Mouse (Mus musculus): ENCODE measurements at regions not wholly inside any gene's neighbourhood (a gene's known extent, or its start where the extent isn't known, plus 50 kb on each side); places are given as distances from the start of the nearest gene placed in this dataset.
"Not testable (repeated sequence)": the region's sequence is repeated elsewhere in the genome, so short reads cannot be mapped to it uniquely, and the experiment has no call there.

DNA sequence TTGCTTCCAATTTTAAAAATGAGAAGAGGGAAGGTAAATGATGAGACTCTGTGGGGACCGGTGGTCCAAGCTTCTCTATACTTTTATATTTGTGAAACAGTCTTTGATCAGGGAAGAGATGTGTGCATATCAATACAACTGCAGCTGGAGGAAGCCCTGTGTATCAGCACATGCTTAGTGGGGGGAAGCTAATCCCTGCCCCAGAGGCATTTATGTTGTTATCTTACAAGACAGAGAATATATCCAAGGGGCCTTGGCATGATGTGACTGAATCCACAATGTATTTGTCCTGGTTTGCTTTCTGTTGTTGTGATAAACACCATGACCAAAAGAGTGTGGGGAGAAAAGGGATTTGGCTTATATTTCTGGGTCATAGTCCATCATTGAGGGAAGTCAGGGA is 105.2 kb upstream of the C9orf72 start:
- Histone ChIP-seq H3K4me3 (replicated peaks) (no peak overlapping the region), H3K4me2 (no peak overlapping the region), H3K4me1 (no peaks in the 10 kb centered on the region), H3K27me3 (no peaks in the 10 kb centered on the region), H3K9ac (no peak overlapping the region), H3K36me3 (no peaks in the 10 kb centered on the region), H3K27ac (no peak overlapping the region), H3K9me3 (replicated peaks) (no peaks in the 10 kb centered on the region)
- WGBS = 90% methylated on average over 1 of the region's 1 CpGs
- ATAC-seq (replicated peaks; ENCODE audit: low FRiP score) = no peak

DNA sequence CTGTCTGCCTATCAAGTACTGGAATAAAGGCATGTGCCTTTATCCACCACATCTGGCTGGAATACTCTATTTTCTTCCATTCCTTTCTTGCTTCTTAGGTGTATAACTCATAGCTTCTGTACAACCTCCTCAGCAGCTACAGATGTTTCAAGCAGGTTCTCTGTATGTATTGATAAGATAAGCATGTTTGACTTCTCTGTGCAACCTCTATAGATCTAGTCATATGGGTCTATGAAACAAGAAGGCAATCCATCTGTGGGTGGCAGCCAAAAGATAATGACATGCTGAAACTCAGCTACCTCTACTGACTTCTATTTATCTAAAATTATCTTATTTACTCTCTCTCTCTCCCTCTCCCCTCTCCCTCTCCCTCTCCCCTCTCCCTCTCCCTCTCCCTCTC is 99.3 kb upstream of the C9orf72 start:
- no peak for ATAC-seq (replicated peaks; ENCODE audit: low FRiP score)
- no peak overlapping the region for H3K27ac ChIP-seq
- H3K27me3 ChIP-seq = no peaks in the 10 kb centered on the region
- H3K4me2 ChIP-seq = no peak overlapping the region
- no peak overlapping the region for H3K4me3 ChIP-seq (replicated peaks)
- no peaks in the 10 kb centered on the region for H3K4me1 ChIP-seq
- H3K9ac ChIP-seq = no peak overlapping the region
- no peaks in the 10 kb centered on the region for H3K36me3 ChIP-seq
- H3K9me3 ChIP-seq (replicated peaks) = no peaks in the 10 kb centered on the region

DNA sequence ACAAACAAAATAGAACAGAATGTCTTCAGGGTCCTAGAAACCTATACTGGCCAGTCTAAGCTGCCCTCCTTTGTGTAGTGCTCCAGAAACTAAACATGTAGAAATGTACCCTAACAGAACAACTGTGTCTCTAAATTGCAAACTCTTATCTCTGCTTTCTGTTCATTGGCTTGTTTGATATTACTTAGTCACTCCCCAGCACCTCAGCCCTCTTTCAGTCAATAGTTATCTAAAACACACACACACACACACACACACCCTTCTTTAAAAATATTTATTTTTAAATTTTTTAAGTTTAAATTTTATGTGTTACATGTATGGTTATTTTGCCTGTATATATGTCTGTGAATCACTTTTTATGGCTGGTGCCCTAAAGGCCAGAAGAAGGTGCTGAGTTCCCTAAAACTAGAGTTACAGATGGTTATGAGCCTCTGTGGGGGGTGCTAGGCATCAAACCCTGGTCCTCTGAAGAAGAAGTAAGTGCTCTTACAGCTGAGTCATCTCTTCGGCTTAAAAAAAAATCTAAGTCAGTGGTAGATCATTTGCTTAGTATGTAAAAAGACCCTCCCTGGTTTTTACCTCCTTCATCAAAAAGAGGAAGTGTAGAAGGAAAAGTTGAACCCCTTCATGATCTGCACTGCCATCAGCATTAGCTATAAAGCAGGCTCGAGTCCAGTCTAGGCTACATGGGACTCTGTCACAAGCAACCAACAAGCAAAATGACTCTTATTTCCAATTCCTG is 96.6 kb upstream of the C9orf72 start:
- Histone ChIP-seq H3K36me3 (no peaks in the 10 kb centered on the region), H3K27ac (no peak overlapping the region), H3K9ac (no peak overlapping the region), H3K4me1 (no peaks in the 10 kb centered on the region), H3K27me3 (no peaks in the 10 kb centered on the region), H3K9me3 (replicated peaks) (no peaks in the 10 kb centered on the region), H3K4me3 (replicated peaks) (no peak overlapping the region), H3K4me2 (no peak overlapping the region)
- no peak for ATAC-seq (replicated peaks; ENCODE audit: low FRiP score)
- 92% methylated on average over 2 of the region's 2 CpGs for WGBS

DNA sequence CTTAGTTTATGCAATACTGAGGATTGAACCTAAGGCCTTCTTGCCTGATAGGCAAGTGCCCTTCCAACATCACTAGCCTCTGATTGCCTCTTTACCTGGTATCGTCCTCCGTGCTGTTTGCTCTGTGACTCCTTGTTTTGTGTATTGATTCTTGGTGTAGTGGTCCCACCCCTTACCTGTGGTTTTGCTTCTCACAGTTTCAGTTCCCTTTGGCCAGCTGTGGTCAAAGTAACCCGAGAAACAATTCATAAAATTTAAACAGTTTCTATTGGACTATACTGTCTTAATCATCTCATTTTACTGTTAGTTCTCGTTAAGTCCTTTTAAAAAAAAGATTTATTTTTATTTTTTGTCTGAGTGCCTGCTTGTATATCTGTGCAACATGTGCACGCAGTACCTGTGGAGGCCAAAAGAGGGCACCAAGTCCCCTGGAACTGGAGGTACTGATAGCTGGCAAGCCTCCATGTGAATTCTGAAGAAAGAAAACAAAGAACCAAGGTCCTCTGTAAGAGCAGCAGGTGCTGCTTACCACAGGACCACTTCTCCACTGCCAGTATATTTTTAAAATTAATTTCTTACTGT is 84.5 kb upstream of the C9orf72 start:
- no peaks in the 10 kb centered on the region for H3K9me3 ChIP-seq (replicated peaks)
- no peak overlapping the region for H3K27ac ChIP-seq
- H3K4me3 ChIP-seq (replicated peaks) = no peak overlapping the region
- no peaks in the 10 kb centered on the region for H3K4me1 ChIP-seq
- no peak overlapping the region for H3K4me2 ChIP-seq
- no peak for ATAC-seq (replicated peaks; ENCODE audit: low FRiP score)
- H3K27me3 ChIP-seq = no peaks in the 10 kb centered on the region
- 77% methylated on average over 5 of the region's 5 CpGs for WGBS
- H3K9ac ChIP-seq = no peak overlapping the region
- no peaks in the 10 kb centered on the region for H3K36me3 ChIP-seq

DNA sequence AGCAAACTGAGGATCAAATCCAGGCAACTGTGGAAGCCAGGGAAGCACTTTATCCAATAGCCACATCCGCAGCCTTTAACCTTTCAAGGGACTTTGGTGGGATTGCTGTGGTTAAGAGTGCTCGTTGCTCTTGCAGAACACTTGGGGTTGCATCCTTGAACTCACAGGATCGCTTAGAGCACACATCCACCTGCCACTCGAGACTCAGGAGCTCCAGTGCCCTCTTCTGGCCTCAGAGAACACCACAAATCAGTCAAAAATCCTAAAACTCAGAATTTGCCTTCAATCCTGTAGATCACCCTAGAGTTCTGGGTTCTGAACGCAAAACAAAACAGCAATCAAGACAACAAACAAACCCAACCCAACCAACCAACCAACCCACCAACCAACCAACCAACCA is 82.2 kb upstream of the C9orf72 start:
- H3K4me3 ChIP-seq (replicated peaks) = no peak overlapping the region
- no peak overlapping the region for H3K4me2 ChIP-seq
- H3K4me1 ChIP-seq = no peaks in the 10 kb centered on the region
- no peaks in the 10 kb centered on the region for H3K27me3 ChIP-seq
- H3K9me3 ChIP-seq (replicated peaks) = no peaks in the 10 kb centered on the region
- ATAC-seq (replicated peaks; ENCODE audit: low FRiP score) = no peak
- H3K27ac ChIP-seq = no peak overlapping the region
- H3K36me3 ChIP-seq = no peaks in the 10 kb centered on the region
- WGBS = 69% methylated on average over 5 of the region's 5 CpGs
- H3K9ac ChIP-seq = no peak overlapping the region

DNA sequence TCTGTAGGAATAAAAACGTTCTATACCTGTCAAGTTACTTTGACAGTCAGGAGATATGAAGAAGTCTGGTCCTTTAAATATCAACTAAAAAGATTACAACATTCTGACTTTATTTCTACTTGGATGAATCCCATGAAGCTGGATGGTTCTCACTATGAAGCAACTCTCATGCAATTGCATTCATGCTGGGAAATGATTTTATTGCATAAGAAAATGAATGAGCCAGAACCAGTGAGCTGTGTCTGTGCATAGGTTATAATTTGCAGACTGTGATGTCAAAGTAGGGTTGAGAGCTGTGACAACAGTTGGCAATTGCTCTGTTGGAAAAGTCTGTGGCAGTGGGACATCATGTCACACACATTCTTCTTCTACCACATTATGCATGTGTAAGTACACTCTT is 79.2 kb upstream of the C9orf72 start:
- no peak overlapping the region for H3K27ac ChIP-seq
- no peak overlapping the region for H3K4me3 ChIP-seq (replicated peaks)
- 83% methylated on average over 1 of the region's 1 CpGs for WGBS
- H3K4me1 ChIP-seq = no peaks in the 10 kb centered on the region
- H3K9ac ChIP-seq = no peak overlapping the region
- H3K27me3 ChIP-seq = no peaks in the 10 kb centered on the region
- no peak overlapping the region for H3K4me2 ChIP-seq
- no peaks in the 10 kb centered on the region for H3K36me3 ChIP-seq
- ATAC-seq (replicated peaks; ENCODE audit: low FRiP score) = no peak
- H3K9me3 ChIP-seq (replicated peaks) = no peaks in the 10 kb centered on the region

DNA sequence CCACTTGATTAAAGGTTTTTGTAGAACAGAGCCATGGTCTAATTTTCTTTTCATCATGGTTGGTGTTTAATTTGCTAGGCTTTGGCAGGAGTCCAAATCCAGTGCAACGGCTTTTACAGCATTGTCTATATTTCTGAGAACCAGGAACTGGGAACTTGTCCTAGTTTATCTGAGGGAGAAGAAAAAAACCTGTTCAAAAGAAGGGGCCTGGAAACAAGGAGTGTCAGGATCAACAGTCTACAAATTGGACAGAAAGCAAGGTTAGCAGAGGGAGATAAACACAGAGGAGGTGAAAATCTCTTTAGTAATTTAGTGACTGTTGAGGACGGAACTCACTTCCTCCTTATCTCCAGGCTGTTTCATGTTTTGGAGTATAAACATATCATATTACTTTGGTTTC is 74.9 kb upstream of the C9orf72 start:
- Histone ChIP-seq H3K36me3 (no peaks in the 10 kb centered on the region), H3K4me2 (no peak overlapping the region), H3K27ac (no peak overlapping the region), H3K4me1 (no peaks in the 10 kb centered on the region), H3K4me3 (replicated peaks) (no peak overlapping the region), H3K9me3 (replicated peaks) (no peaks in the 10 kb centered on the region), H3K27me3 (no peaks in the 10 kb centered on the region), H3K9ac (no peak overlapping the region)
- WGBS = 31% methylated on average over 2 of the region's 2 CpGs
- ATAC-seq (replicated peaks; ENCODE audit: low FRiP score) = no peak

DNA sequence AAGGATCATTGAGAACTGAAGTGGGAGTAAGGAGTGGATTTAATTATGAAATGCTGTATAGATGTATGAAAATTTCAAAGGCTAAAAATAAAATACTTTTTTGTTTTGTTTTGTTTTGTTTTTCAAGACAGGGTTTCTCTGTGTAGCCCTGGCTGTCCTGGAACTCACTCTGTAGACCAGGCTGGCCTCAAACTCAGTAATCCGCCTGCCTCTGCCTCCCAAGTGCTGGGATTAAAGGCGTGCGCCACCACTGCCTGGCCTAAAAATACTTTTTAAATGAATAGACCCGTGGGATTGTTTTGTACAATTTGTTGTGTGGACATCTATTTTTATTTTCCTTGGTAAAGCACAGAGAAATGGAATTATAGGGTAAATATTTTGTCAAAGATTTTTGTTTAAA is 74.4 kb upstream of the C9orf72 start:
- not testable (repeated sequence) for H3K27me3 ChIP-seq; ATAC-seq (replicated peaks; ENCODE audit: low FRiP score); H3K4me3 ChIP-seq (replicated peaks); H3K36me3 ChIP-seq; H3K9me3 ChIP-seq (replicated peaks); H3K9ac ChIP-seq; H3K27ac ChIP-seq; H3K4me1 ChIP-seq; H3K4me2 ChIP-seq
- WGBS = 83% methylated on average over 4 of the region's 4 CpGs

DNA sequence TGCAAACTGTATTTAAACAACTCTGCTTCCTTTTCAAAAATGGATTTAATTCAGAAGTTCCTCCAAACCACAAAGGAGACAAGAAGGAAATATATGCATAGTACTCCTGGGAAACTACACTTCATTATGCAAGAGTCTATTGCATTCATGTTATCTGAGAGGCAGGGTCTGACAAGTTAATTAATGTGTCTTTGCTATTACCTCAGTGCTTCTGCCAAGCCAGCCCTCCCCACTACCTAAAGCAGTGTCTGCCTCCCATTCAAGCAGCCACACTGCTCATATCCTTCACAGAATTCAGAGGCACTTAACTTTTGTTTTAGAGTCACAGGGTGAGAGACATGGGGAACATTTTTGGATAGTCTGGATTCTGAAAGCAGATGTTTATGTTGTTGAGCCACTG is 58.6 kb upstream of the C9orf72 start:
- H3K4me1 ChIP-seq = no peaks in the 10 kb centered on the region
- ATAC-seq (replicated peaks; ENCODE audit: low FRiP score) = no peak
- no peaks in the 10 kb centered on the region for H3K27me3 ChIP-seq
- peaks cover 4% of the 10 kb centered on the region; the same call in 1 of the 2 replicates for H3K9me3 ChIP-seq (replicated peaks)
- H3K27ac ChIP-seq = no peak overlapping the region
- no peak overlapping the region for H3K9ac ChIP-seq
- no peak overlapping the region for H3K4me2 ChIP-seq
- no peaks in the 10 kb centered on the region for H3K36me3 ChIP-seq
- H3K4me3 ChIP-seq (replicated peaks) = no peak overlapping the region
